Mouse (Mus musculus) erythroblast, embryonic 14.5 days (primary cell): Measurements from ENCODE around the gene 9430097D07Rik.

Source experiments
- GATA1 ChIP-seq: IDR thresholded peaks from 2 replicates; pipeline ENCODE4 v1.6.1; 2012; ENCODE audit warnings: low read length, inconsistent platforms, mixed read lengths
- TAL1 ChIP-seq: IDR thresholded peaks from 3 replicates; pipeline ENCODE4 v1.6.1; 2012; ENCODE audit warnings: low read length, inconsistent platforms, mixed read lengths

DNA sequence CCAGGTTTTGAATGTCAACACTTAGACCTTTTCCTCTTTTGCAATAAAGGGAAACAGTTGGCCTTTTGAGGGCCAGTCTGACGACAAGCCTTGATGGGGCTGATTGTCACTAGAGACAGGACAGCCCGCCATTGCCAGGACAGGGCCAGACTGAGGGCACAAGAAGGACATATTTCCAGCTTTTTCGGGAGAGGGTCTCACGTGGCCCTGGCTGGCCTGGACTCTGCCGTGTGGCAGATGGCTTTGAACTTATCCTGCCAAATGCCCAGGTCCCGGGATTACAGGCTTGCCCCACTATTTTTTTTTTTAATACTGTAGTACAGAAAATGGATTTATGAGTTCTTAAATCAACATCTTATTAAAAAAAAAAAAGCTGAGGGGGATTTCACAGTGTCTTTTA lies 15.8 kb upstream of the 9430097D07Rik start:
- TF ChIP-seq TAL1 = no peak
- TF ChIP-seq GATA1 = no peak
